Mouse (Mus musculus) lung, postnatal 0 days (tissue): ENCODE results near the gene St8sia1.

Experiments
- CTCF ChIP-seq: IDR thresholded peaks from 2 replicates; pipeline ENCODE4 v1.5.1; 2016; ENCODE audit warnings: antibody characterized with exemption, mild to moderate bottlenecking
- EP300 ChIP-seq: IDR thresholded peaks from 2 replicates; pipeline ENCODE4 v1.6.1; 2016; ENCODE audit warnings: antibody characterized with exemption, mild to moderate bottlenecking, control low read depth

DNA sequence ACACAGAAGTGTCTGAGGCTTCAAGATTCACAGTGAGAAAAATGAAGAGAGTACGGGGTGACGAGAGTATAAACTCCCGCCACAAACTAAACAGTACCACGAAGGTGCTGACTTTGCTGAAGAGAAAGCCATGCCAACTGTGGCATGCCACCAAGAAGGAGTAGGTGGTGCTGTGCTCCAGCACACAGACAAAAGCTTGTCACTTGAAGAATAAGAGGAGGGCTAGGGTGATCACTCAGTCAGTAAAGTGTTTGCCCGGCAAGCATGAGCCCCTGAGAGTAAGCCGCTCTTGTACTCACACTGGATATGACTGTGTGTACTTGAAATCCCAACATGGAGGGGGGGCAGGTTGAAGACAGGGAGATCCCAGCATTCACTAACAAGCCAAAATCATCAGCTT lies 87.0 kb downstream of the St8sia1 start:
- TF ChIP-seq EP300 = no peak
- TF ChIP-seq CTCF = no peak
